16 mouse cellular contexts compared by ENCODE assay signal in genomic region chr3:87958967-87959366, GRCm38 (mm10). TPM values are rescaled to one million over a fixed set of nuclear protein-coding genes. Genes with fewer than 3 reads are reported as not detected.
DNase-seq lines count a peak whose midpoint lies in the region; ATAC-seq and TF ChIP-seq lines count a peak whose summit lies in the region.
"Had no signal": no experiment of that assay in that cellular context is flagged by ENCODE, and none has a peak within 500 bp of the region (broad histone marks: within the 10 kb centered on the region; RNA-seq: fewer than 3 reads in every experiment).

No protein-coding gene starts in this region.

- TF ChIP-seq POLR2A in myocyte (IDR thresholded peaks at IDR 0.05; ENCODE audit: insufficient read length, low read depth) = no peak

- H3ac ChIP-seq in myocyte (ENCODE audit: control insufficient read depth, insufficient read length) = no peak overlapping the region

- no peak for ATAC-seq in kidney, embryonic 14.5 days (ENCODE audit: low FRiP score, low TSS enrichment)
- ATAC-seq in embryonic facial prominence, embryonic 13.5 days (ENCODE audit: insufficient number of reproducible peaks, insufficient read depth, low FRiP score, low TSS enrichment, low read depth) = no peak
- ATAC-seq: intestine, embryonic 16.5 days; lung, postnatal 0 days had no signal

- DNase-seq in kidney, adult 11 months = no peak
- peak; percentile 67 for DNase-seq in embryo, embryonic 9.5 days (ENCODE audit: extremely low spot score)
- DNase-seq in ovary, postnatal 36 days (ENCODE audit: low spot score) = no peak
- no peak for DNase-seq in frontal cortex, postnatal 25 days (ENCODE audit: low spot score in 2 of 2)
- DNase-seq: cerebellum, adult 11 months; heart, postnatal 14 days; liver, embryonic 13.5 days; thymus, postnatal 4 days had no signal

- H3K27ac ChIP-seq in kidney, embryonic 14.5 days (ENCODE audit: low read depth, low read length) = peak overlapping the region; percentile 97
- peak overlapping the region; percentile 99 for H3K27ac ChIP-seq in embryonic facial prominence, embryonic 13.5 days
- H3K27ac ChIP-seq: layer of hippocampus, adult 2 months; left cerebral cortex, adult 2 months; liver, embryonic 13.5 days; stomach, embryonic 15.5 days had no signal

- no peak overlapping the region for H3K4me3 ChIP-seq in kidney, embryonic 14.5 days (ENCODE audit: low read length)
- H3K4me3 ChIP-seq in embryonic facial prominence, embryonic 13.5 days = no peak overlapping the region
- no peak overlapping the region for H3K4me3 ChIP-seq in myocyte
- H3K4me3 ChIP-seq: layer of hippocampus, adult 2 months; left cerebral cortex, adult 2 months; liver, embryonic 13.5 days; stomach, embryonic 15.5 days had no signal

- no peak overlapping the region for H3K4me2 ChIP-seq in kidney, embryonic 14.5 days (replicated peaks; ENCODE audit: low read depth, low read length)
- no peak overlapping the region for H3K4me2 ChIP-seq in embryonic facial prominence, embryonic 13.5 days
- H3K4me2 ChIP-seq in myocyte (ENCODE audit: low read depth) = peak overlapping the region; percentile 88
- H3K4me2 ChIP-seq: liver, embryonic 13.5 days; stomach, embryonic 15.5 days had no signal

- H3K79me2 ChIP-seq in myocyte (ENCODE audit: control insufficient read depth, insufficient read depth) = no peaks in the 10 kb centered on the region

- no peak overlapping the region for H3K9ac ChIP-seq in kidney, embryonic 14.5 days (ENCODE audit: low read depth, low read length)
- no peak overlapping the region for H3K9ac ChIP-seq in embryonic facial prominence, embryonic 13.5 days
- H3K9ac ChIP-seq: liver, embryonic 13.5 days; stomach, embryonic 15.5 days had no signal

- peaks cover 25% of the 10 kb centered on the region for H3K4me1 ChIP-seq in kidney, embryonic 14.5 days (ENCODE audit: control insufficient read depth, insufficient read depth, low read length)
- peaks cover 35% of the 10 kb centered on the region for H3K4me1 ChIP-seq in embryonic facial prominence, embryonic 13.5 days

- H3K36me3 ChIP-seq in kidney, embryonic 14.5 days (ENCODE audit: control insufficient read depth, insufficient read depth, low read length) = no peaks in the 10 kb centered on the region
- peaks cover 11% of the 10 kb centered on the region for H3K36me3 ChIP-seq in embryonic facial prominence, embryonic 13.5 days
- no peaks in the 10 kb centered on the region for H3K36me3 ChIP-seq in myocyte (ENCODE audit: control insufficient read depth, insufficient read depth)
- H3K36me3 ChIP-seq: liver, embryonic 13.5 days; stomach, embryonic 15.5 days had no signal

- H3K27me3 ChIP-seq in kidney, embryonic 14.5 days (ENCODE audit: control insufficient read depth, insufficient read depth, low read length) = no peaks in the 10 kb centered on the region
- no peaks in the 10 kb centered on the region for H3K27me3 ChIP-seq in embryonic facial prominence, embryonic 13.5 days
- H3K27me3 ChIP-seq in myocyte (ENCODE audit: control insufficient read depth, insufficient read depth, insufficient read length) = no peaks in the 10 kb centered on the region
- H3K27me3 ChIP-seq: stomach, embryonic 15.5 days had no signal

- no peaks in the 10 kb centered on the region for H3K9me3 ChIP-seq in kidney, embryonic 14.5 days (ENCODE audit: control insufficient read depth, low read length)
- no peaks in the 10 kb centered on the region for H3K9me3 ChIP-seq in embryonic facial prominence, embryonic 13.5 days
- H3K9me3 ChIP-seq: liver, embryonic 13.5 days; stomach, embryonic 15.5 days had no signal

- 38% methylated on average over 1 of the region's 1 CpGs for WGBS in kidney, embryonic 14.5 days
- 28% methylated on average over 1 of the region's 1 CpGs for WGBS in embryonic facial prominence, embryonic 13.5 days

TF ChIP-seq in myocyte, 11 proteins besides CTCF, POLR2A, EP300 and RAD21:
- TF ChIP-seq TCF3 (IDR thresholded peaks at IDR 0.05; ENCODE audit: insufficient read length, low read depth) (no peak), POLR2AphosphoS2 (IDR thresholded peaks at IDR 0.05; ENCODE audit: insufficient read length, low read depth) (no peak), CEBPB (IDR thresholded peaks at IDR 0.05; ENCODE audit: insufficient read depth, poor library complexity, severe bottlenecking) (no peak), E2F4 (IDR thresholded peaks at IDR 0.05; ENCODE audit: insufficient read depth) (no peak), REST (IDR thresholded peaks at IDR 0.05; ENCODE audit: insufficient read depth, insufficient read length) (no peak), TCF12 (IDR thresholded peaks at IDR 0.05; ENCODE audit: insufficient read depth, poor library complexity, severe bottlenecking) (no peak), USF1 (IDR thresholded peaks at IDR 0.05; ENCODE audit: low read depth) (no peak), MAX (IDR thresholded peaks at IDR 0.05; ENCODE audit: low read depth) (no peak), MYOG (IDR thresholded peaks at IDR 0.05; ENCODE audit: control insufficient read depth in 1 of 3, insufficient read depth in 1 of 3, insufficient read length in 2 of 3, low read depth in 2 of 3) (no peak), SRF (IDR thresholded peaks at IDR 0.05; ENCODE audit: control insufficient read depth, insufficient read length, low read depth) (no peak), MYOD1 (IDR thresholded peaks at IDR 0.05; ENCODE audit: control insufficient read depth in 1 of 3, insufficient read length in 2 of 3, low read depth in 2 of 3) (no peak)

RNA-seq across cellular contexts. Expression of gene Crabp2, which starts 10.5 kb away (rescaled TPM):
- 113 and 169 TPM in 2 replicates for polyA plus RNA-seq in kidney, embryonic 14.5 days (2014; fragmentation: Nextera tagmentation; extraction: Ambion mirVana)
- polyA plus RNA-seq in embryonic facial prominence, embryonic 13.5 days (2015; fragmentation: Nextera tagmentation; extraction: Ambion mirVana) = 345 and 370 TPM in 2 replicates
- polyA plus RNA-seq in myocyte (2012; fragmentation: generic; extraction: Trizol) = 67.6 TPM

RNA-seq across cellular contexts. Expression of gene Nes, which starts 11.9 kb away (rescaled TPM):
- polyA plus RNA-seq in kidney, embryonic 14.5 days (2014; fragmentation: Nextera tagmentation; extraction: Ambion mirVana) = 14.8 and 26.1 TPM in 2 replicates
- 13.8 and 17.7 TPM in 2 replicates for polyA plus RNA-seq in embryonic facial prominence, embryonic 13.5 days (2015; fragmentation: Nextera tagmentation; extraction: Ambion mirVana)
- polyA plus RNA-seq in myocyte (2012; fragmentation: generic; extraction: Trizol) = 268 TPM

RNA-seq across cellular contexts. Expression of gene Rrnad1, which starts 28.4 kb away (rescaled TPM):
- 19.3 and 21.6 TPM in 2 replicates for polyA plus RNA-seq in kidney, embryonic 14.5 days (2014; fragmentation: Nextera tagmentation; extraction: Ambion mirVana)
- polyA plus RNA-seq in embryonic facial prominence, embryonic 13.5 days (2015; fragmentation: Nextera tagmentation; extraction: Ambion mirVana) = 21.1 and 25.2 TPM in 2 replicates
- 7.0 TPM for polyA plus RNA-seq in myocyte (2012; fragmentation: generic; extraction: Trizol)

RNA-seq across cellular contexts. Expression of gene Isg20l2, which starts 28.9 kb away (rescaled TPM):
- 34.6 and 45.5 TPM in 2 replicates for polyA plus RNA-seq in kidney, embryonic 14.5 days (2014; fragmentation: Nextera tagmentation; extraction: Ambion mirVana)
- 69.0 and 74.3 TPM in 2 replicates for polyA plus RNA-seq in embryonic facial prominence, embryonic 13.5 days (2015; fragmentation: Nextera tagmentation; extraction: Ambion mirVana)
- 19.4 TPM for polyA plus RNA-seq in myocyte (2012; fragmentation: generic; extraction: Trizol)

RNA-seq across cellular contexts. Expression of gene Mrpl24, which starts 39.7 kb away (rescaled TPM):
- 76.7 and 81.0 TPM in 2 replicates for polyA plus RNA-seq in kidney, embryonic 14.5 days (2014; fragmentation: Nextera tagmentation; extraction: Ambion mirVana)
- polyA plus RNA-seq in embryonic facial prominence, embryonic 13.5 days (2015; fragmentation: Nextera tagmentation; extraction: Ambion mirVana) = 80.1 and 84.0 TPM in 2 replicates
- polyA plus RNA-seq in myocyte (2012; fragmentation: generic; extraction: Trizol) = 114 TPM
